Mouse (Mus musculus) liver, embryonic 14.5 days (tissue): ENCODE results near the gene P2ry2.

ENCODE experiments used
- CTCF ChIP-seq: IDR thresholded peaks from 2 replicates; pipeline ENCODE4 v1.5.1; 2016; ENCODE audit warnings: antibody characterized with exemption, low read depth, control low read depth
- EP300 ChIP-seq: IDR thresholded peaks from 2 replicates; pipeline ENCODE4 v1.6.1; 2016; ENCODE audit warnings: antibody characterized with exemption, low read depth

DNA sequence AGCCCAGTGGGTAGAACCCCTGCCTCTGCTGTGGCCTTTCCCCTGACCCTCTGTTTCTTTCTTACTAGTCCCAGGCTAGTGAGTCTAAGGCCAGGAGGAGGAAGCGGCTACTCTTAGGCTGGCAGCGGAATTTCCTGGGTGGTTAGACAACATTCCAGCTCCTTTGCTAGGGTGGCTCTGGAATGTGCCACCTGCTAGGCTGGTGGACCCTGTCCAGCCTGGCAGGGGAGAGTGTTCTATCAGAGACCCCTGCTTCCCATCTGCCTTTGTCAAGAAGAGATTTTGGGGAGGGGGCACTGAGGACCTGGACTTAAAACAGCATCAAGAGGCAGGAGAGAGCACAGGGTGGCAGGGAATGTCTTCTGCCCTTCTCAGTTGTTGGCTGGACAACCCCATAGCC, 6.5 kb downstream of the P2ry2 start:
- no peak for TF ChIP-seq EP300
- no peak for TF ChIP-seq CTCF
